Mouse (Mus musculus): ENCODE data around the gene Rsph4a. TPM values are rescaled to one million over a fixed set of nuclear protein-coding genes. Genes with fewer than 3 reads are reported as not detected.
A peak's percentile ranks its signal among the peaks of the same experiment; 100 is the strongest.

The Rsph4a gene
- total and polyA plus RNA-seq, 2 experiments from 2014 or later = 2.6 to 2.8 TPM

DNA sequence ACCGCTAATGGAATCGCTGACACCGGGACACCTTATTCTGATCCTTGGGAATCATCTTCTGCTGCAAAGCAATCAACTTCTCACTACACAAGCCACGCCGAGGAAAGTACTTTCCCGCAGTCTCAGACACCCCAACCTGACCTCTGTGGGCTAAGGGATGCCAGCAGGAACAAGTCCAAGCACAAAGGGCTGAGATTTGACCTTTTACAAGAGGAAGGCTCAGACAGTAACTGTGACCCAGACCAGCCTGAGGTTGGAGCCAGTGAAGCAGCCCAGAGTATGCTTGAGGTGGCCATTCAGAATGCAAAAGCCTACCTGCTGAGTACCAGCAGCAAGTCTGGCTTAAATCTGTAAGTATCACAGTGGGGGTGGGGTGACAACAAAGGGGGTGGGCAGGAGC is 578 bp downstream of the Rsph4a start:
- Histone ChIP-seq H3K27me3 (ENCODE audit: insufficient read depth, low read length) (no peaks in the 10 kb centered on the region), H3K36me3 (ENCODE audit: insufficient read depth, low read length) (no peaks in the 10 kb centered on the region), H3K4me1 (ENCODE audit: insufficient read depth, low read length) (no peaks in the 10 kb centered on the region), H3K9me3 (ENCODE audit: low read length) (no peaks in the 10 kb centered on the region), H3K4me2 (ENCODE audit: low read depth, low read length, poor library complexity, severe bottlenecking) (peak overlapping the region; percentile 82), H3K9ac (replicated peaks; ENCODE audit: low read length, poor library complexity, severe bottlenecking) (peak overlapping the region; percentile 51; the same call in 1 of the 2 replicates), H3K27ac (ENCODE audit: low read depth, low read length) (no peak overlapping the region), H3K4me3 (ENCODE audit: low read depth, low read length) (peak overlapping the region; percentile 52)
- no peak for TF ChIP-seq CTCF (IDR thresholded peaks at IDR 0.05)
- WGBS = 1% methylated on average over 6 of the region's 6 CpGs
- ATAC-seq (ENCODE audit: low FRiP score) (peak; percentile 18), DNase-seq (ENCODE audit: low spot score) (no peak)

DNA sequence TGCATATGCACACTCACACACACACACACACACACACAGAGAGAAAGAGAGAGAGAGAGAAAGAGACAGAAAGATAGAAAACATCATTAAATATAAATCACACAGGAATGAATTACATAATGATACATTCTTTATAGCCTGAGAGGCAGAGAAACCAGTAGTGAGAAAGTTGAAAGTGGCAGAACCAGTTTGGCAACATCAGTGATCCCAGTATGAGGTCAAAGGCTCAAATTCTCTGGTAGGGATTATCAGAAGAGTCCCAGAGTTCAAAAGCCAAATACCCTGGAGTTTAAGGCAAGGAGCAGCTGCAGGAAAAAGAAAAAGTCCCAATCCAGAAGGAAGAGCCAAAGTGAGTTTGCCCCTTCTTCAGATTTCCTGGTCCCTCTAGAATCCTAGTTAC is 35.8 kb downstream of the Rsph4a start:
- no peak for TF ChIP-seq CTCF (IDR thresholded peaks at IDR 0.05)
- no peak for ATAC-seq (ENCODE audit: low FRiP score)
- Histone ChIP-seq H3K27ac (ENCODE audit: low read depth, low read length) (no peak overlapping the region), H3K4me3 (ENCODE audit: low read depth, low read length) (no peak overlapping the region), H3K36me3 (ENCODE audit: insufficient read depth, low read length) (peaks cover 18% of the 10 kb centered on the region; the same call in 1 of the 2 replicates), H3K4me1 (ENCODE audit: insufficient read depth, low read length) (no peaks in the 10 kb centered on the region), H3K9ac (replicated peaks; ENCODE audit: low read length, poor library complexity, severe bottlenecking) (no peak overlapping the region), H3K27me3 (ENCODE audit: insufficient read depth, low read length) (no peaks in the 10 kb centered on the region), H3K4me2 (ENCODE audit: low read depth, low read length, poor library complexity, severe bottlenecking) (no peak overlapping the region), H3K9me3 (ENCODE audit: low read length) (no peaks in the 10 kb centered on the region)
- no peak for DNase-seq (ENCODE audit: low spot score)

DNA sequence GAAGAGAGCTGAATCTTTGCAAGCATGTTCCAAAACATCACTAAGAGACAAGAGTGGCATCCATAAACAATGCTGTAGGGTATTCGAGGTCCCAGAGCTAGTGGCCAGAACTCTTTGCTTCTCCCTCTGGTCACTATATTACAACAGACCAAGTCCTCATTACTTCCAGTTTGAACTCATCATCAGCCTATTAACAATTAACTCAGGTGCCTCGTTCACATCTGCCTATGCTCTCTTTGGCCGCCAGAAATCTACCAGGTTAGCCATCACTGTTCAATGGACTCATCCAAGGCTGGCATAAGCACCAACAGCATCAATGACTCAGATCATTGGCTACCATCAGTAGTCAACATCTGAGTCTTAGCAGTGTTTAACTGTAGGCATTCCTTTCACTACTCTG is 40.5 kb downstream of the Rsph4a start:
- no peak for TF ChIP-seq CTCF (IDR thresholded peaks at IDR 0.05)
- H3K36me3 ChIP-seq (ENCODE audit: insufficient read depth, low read length) = peaks cover 16% of the 10 kb centered on the region
- no peak overlapping the region for H3K9ac ChIP-seq (replicated peaks; ENCODE audit: low read length, poor library complexity, severe bottlenecking)
- no peak overlapping the region for H3K27ac ChIP-seq (ENCODE audit: low read depth, low read length)
- no peaks in the 10 kb centered on the region for H3K27me3 ChIP-seq (ENCODE audit: insufficient read depth, low read length)
- H3K4me1 ChIP-seq (ENCODE audit: insufficient read depth, low read length) = peaks cover 9% of the 10 kb centered on the region; the same call in 1 of the 2 replicates
- no peak overlapping the region for H3K4me2 ChIP-seq (ENCODE audit: low read depth, low read length, poor library complexity, severe bottlenecking)
- H3K4me3 ChIP-seq (ENCODE audit: low read depth, low read length) = no peak overlapping the region
- DNase-seq (ENCODE audit: low spot score) = no peak
- WGBS = 92% methylated on average over 3 of the region's 3 CpGs
- H3K9me3 ChIP-seq (ENCODE audit: low read length) = no peaks in the 10 kb centered on the region
- ATAC-seq (ENCODE audit: low FRiP score) = no peak

DNA sequence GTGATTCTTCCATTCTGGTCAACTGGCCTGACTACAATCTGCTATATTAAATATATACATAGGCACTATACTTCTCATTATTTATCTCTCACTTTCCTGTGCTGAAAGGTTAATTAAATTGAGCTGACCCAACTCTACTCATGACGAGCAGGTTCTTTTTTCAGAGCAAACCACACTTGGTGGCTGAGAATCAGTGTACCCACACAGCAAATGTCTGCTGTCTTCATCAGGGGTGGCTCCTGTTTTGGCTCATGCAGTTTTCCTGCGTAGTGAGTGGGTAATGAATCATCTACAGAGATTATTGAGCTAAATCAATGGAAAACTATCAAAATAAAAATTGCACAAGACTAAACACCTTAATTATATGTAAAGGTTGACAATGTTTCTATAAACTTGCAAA is 41.4 kb downstream of the Rsph4a start:
- no peak overlapping the region for H3K4me3 ChIP-seq (ENCODE audit: low read depth, low read length)
- peaks cover 13% of the 10 kb centered on the region for H3K36me3 ChIP-seq (ENCODE audit: insufficient read depth, low read length)
- H3K9ac ChIP-seq (replicated peaks; ENCODE audit: low read length, poor library complexity, severe bottlenecking) = no peak overlapping the region
- no peaks in the 10 kb centered on the region for H3K27me3 ChIP-seq (ENCODE audit: insufficient read depth, low read length)
- DNase-seq (ENCODE audit: low spot score) (no peak), ATAC-seq (ENCODE audit: low FRiP score) (no peak)
- peaks cover 9% of the 10 kb centered on the region; the same call in 1 of the 2 replicates for H3K4me1 ChIP-seq (ENCODE audit: insufficient read depth, low read length)
- H3K9me3 ChIP-seq (ENCODE audit: low read length) = no peaks in the 10 kb centered on the region
- H3K4me2 ChIP-seq (ENCODE audit: low read depth, low read length, poor library complexity, severe bottlenecking) = no peak overlapping the region
- 94% methylated on average over 2 of the region's 2 CpGs for WGBS
- no peak for TF ChIP-seq CTCF (IDR thresholded peaks at IDR 0.05)
- H3K27ac ChIP-seq (ENCODE audit: low read depth, low read length) = no peak overlapping the region

DNA sequence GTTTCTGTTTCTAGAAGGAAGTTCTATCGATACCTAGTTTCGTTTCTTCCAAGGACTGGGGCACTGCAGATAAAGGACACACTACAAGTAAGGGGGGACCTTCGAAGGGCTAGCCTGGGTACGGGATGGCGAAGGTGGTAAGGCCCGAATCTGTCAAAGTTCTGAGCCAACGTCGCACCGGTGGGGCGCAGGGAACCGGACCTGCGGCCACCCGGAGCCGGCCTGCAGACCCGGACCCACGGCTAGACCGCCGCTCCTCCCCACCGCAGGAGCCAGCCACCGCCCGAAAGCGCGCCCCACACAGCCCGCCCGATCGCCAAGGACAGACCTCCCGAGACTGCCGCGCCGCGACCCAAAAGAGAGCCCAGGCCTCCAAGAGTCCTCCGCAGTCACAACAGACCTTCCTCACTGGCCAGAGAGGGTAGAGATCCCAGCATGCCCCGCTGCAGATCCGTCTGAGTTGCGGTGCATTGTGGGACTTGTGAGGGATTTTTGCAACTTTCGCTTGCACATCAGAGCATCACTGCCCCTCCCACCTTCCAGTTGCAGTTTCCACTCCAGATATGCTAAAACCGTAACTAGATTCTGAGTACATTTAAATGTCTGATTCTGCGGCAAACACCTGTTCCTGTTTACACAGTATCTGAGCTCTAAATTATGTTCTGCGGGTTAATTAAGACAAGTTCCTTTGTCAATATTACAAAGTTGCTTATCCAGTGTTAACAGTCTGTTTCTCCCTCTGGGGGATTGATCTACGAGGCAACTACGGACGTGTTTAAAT is 46.1 kb downstream of the Rsph4a start, which contains the start of gene Zup1:
Gene Zup1, minus strand, starts transcription at position 467 of the 781 bp plus-strand sequence.
- no peak for TF ChIP-seq CTCF (IDR thresholded peaks at IDR 0.05)
- Histone ChIP-seq H3K4me3 (ENCODE audit: low read depth, low read length) (peak within 1 kb of the TSS; percentile 84), H3K36me3 (ENCODE audit: insufficient read depth, low read length) (peaks cover 3% of the 10 kb centered on the region; the same call in 1 of the 2 replicates), H3K4me1 (ENCODE audit: insufficient read depth, low read length) (peaks cover 9% of the 10 kb centered on the region; the same call in 1 of the 2 replicates), H3K9me3 (ENCODE audit: low read length) (no peaks in the 10 kb centered on the region), H3K4me2 (ENCODE audit: low read depth, low read length, poor library complexity, severe bottlenecking) (peak within 1 kb of the TSS; percentile 75), H3K9ac (replicated peaks; ENCODE audit: low read length, poor library complexity, severe bottlenecking) (peak within 1 kb of the TSS; percentile 96), H3K27ac (ENCODE audit: low read depth, low read length) (peak within 1 kb of the TSS; percentile 77), H3K27me3 (ENCODE audit: insufficient read depth, low read length) (no peaks in the 10 kb centered on the region)
- 3% methylated on average over 42 of the region's 42 CpGs for WGBS
- DNase-seq (ENCODE audit: low spot score) (peak; percentile 89), ATAC-seq (ENCODE audit: low FRiP score) (peak; percentile 96)

DNA sequence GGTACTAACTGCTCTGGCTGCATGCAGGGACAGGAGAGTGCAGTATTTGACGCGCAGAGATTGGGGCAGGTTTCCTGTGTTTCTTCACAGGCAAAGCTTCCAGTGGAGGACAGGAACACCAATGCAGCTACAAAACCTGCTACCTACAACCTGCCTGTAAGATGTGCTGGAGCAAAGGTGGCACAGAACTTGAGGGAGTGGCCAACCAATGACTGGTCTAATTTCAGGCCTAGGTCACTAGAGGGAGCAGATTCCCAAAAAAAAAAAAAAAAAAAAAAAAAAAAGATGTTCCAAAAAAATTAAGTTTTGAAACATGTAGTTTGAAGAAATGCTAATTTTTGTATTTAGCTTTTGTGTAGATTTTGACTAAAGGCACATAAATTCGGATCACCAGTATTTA is 47.6 kb downstream of the Rsph4a start:
- DNase-seq (ENCODE audit: low spot score) = no peak
- 80% methylated on average over 3 of the region's 3 CpGs for WGBS
- Histone ChIP-seq H3K27me3 (ENCODE audit: insufficient read depth, low read length) (no peaks in the 10 kb centered on the region), H3K4me1 (ENCODE audit: insufficient read depth, low read length) (peaks cover 9% of the 10 kb centered on the region; the same call in 1 of the 2 replicates), H3K27ac (ENCODE audit: low read depth, low read length) (no peak overlapping the region), H3K4me2 (ENCODE audit: low read depth, low read length, poor library complexity, severe bottlenecking) (no peak overlapping the region), H3K4me3 (ENCODE audit: low read depth, low read length) (no peak overlapping the region), H3K36me3 (ENCODE audit: insufficient read depth, low read length) (peaks cover 3% of the 10 kb centered on the region; the same call in 1 of the 2 replicates), H3K9ac (replicated peaks; ENCODE audit: low read length, poor library complexity, severe bottlenecking) (no peak overlapping the region), H3K9me3 (ENCODE audit: low read length) (no peaks in the 10 kb centered on the region)
- ATAC-seq (ENCODE audit: low FRiP score) = no peak
- TF ChIP-seq CTCF (IDR thresholded peaks at IDR 0.05) = no peak

Other genes starting within 250 kb of the Rsph4a start
- gene Sult3a2, start 118.4 kb upstream of the Rsph4a start, total RNA-seq (2014; rRNA removed) = not detected in 2 replicates
- gene Sult3a2, start 118.4 kb upstream of the Rsph4a start, polyA plus RNA-seq (2015; fragmentation: Nextera tagmentation; extraction: Ambion mirVana) = not detected in 2 replicates
- not detected in 2 replicates for gene Sult3a1, start 47.4 kb upstream of the Rsph4a start, total RNA-seq (2014; rRNA removed)
- not detected in 2 replicates for gene Sult3a1, start 47.4 kb upstream of the Rsph4a start, polyA plus RNA-seq (2015; fragmentation: Nextera tagmentation; extraction: Ambion mirVana)
- 14.1 and 14.6 TPM in 2 replicates for gene Zup1, start 46.2 kb downstream of the Rsph4a start, total RNA-seq (2014; rRNA removed)
- 11.7 and 12.8 TPM in 2 replicates for gene Zup1, start 46.2 kb downstream of the Rsph4a start, polyA plus RNA-seq (2015; fragmentation: Nextera tagmentation; extraction: Ambion mirVana)
- 124 and 145 TPM in 2 replicates for gene Rwdd1, start 114.5 kb downstream of the Rsph4a start, total RNA-seq (2014; rRNA removed)
- gene Rwdd1, start 114.5 kb downstream of the Rsph4a start, polyA plus RNA-seq (2015; fragmentation: Nextera tagmentation; extraction: Ambion mirVana) = 157 and 174 TPM in 2 replicates
- not detected in 2 replicates for gene Trappc3l, start 132.5 kb downstream of the Rsph4a start, total RNA-seq (2014; rRNA removed)
- not detected in 2 replicates for gene Trappc3l, start 132.5 kb downstream of the Rsph4a start, polyA plus RNA-seq (2015; fragmentation: Nextera tagmentation; extraction: Ambion mirVana)
- gene Calhm4, start 139.2 kb downstream of the Rsph4a start, total RNA-seq (2014; rRNA removed) = 0.33 TPM in 1 of 2 replicates, not detected in the other
- gene Calhm4, start 139.2 kb downstream of the Rsph4a start, polyA plus RNA-seq (2015; fragmentation: Nextera tagmentation; extraction: Ambion mirVana) = not detected in 2 replicates
- 0.60 and 1.0 TPM in 2 replicates for gene Calhm5, start 191.4 kb downstream of the Rsph4a start, total RNA-seq (2014; rRNA removed)
- gene Calhm5, start 191.4 kb downstream of the Rsph4a start, polyA plus RNA-seq (2015; fragmentation: Nextera tagmentation; extraction: Ambion mirVana) = 0.86 and 0.91 TPM in 2 replicates
- gene Calhm6, start 222.9 kb downstream of the Rsph4a start, total RNA-seq (2014; rRNA removed) = 0.44 TPM in 1 of 2 replicates, not detected in the other
- 1.1 and 1.2 TPM in 2 replicates for gene Calhm6, start 222.9 kb downstream of the Rsph4a start, polyA plus RNA-seq (2015; fragmentation: Nextera tagmentation; extraction: Ambion mirVana)

Measured in midbrain, postnatal 0 days (tissue).